Mouse (Mus musculus): ENCODE measurements at regions not wholly inside any gene's neighbourhood (a gene's known extent, or its start where the extent isn't known, plus 50 kb on each side); places are given as distances from the start of the nearest gene placed in this dataset.

GRCm38 (mm10) chr10:91234709-91235108 lies 53.6 kb upstream of the Tmpo start:
- no peak for TF ChIP-seq POLR2A (IDR thresholded peaks at IDR 0.05; ENCODE audit: insufficient read length, low read depth)
- no peak for TF ChIP-seq POLR2AphosphoS2 (IDR thresholded peaks at IDR 0.05; ENCODE audit: insufficient read length, low read depth)
- TF ChIP-seq USF1 (IDR thresholded peaks at IDR 0.05; ENCODE audit: low read depth), result no peak
- TF ChIP-seq TCF12 (IDR thresholded peaks at IDR 0.05; ENCODE audit: insufficient read depth, poor library complexity, severe bottlenecking), result no peak
- no peak for TF ChIP-seq MYOD1 (IDR thresholded peaks at IDR 0.05; ENCODE audit: control insufficient read depth in 1 of 3, insufficient read length in 2 of 3, low read depth in 2 of 3)
- TF ChIP-seq MAX (IDR thresholded peaks at IDR 0.05; ENCODE audit: low read depth), result no peak
- no peak for TF ChIP-seq E2F4 (IDR thresholded peaks at IDR 0.05; ENCODE audit: insufficient read depth)
- no peak for TF ChIP-seq REST (IDR thresholded peaks at IDR 0.05; ENCODE audit: insufficient read depth, insufficient read length)
- TF ChIP-seq TCF3 (IDR thresholded peaks at IDR 0.05; ENCODE audit: insufficient read length, low read depth), result no peak

Measured in myocyte (in vitro differentiated cells).